Mouse (Mus musculus) retina, postnatal 7 days (tissue): ENCODE measurements at regions not wholly inside any gene's neighbourhood (a gene's known extent, or its start where the extent isn't known, plus 50 kb on each side); places are given as distances from the start of the nearest gene placed in this dataset.

Experiments used
- DNase-seq: peaks from one replicate; pipeline ENCODE4 v3.0.0-alpha.2; 2012; ENCODE audit warnings: low read depth, low spot score

- DNase-seq, result no peak
Measured at GRCm38 (mm10) chr4:105911678-105912077, 122.0 kb downstream of the Gm12728 start.

- no peak for DNase-seq
Measured at GRCm38 (mm10) chr4:105912296-105912695, 122.6 kb downstream of the Gm12728 start.

GRCm38 (mm10) chr4:105914996-105915395, 125.3 kb downstream of the Gm12728 start:
- no peak for DNase-seq

- no peak for DNase-seq
Measured at GRCm38 (mm10) chr4:105916229-105916628, 126.6 kb downstream of the Gm12728 start.

- no peak for DNase-seq
Measured at GRCm38 (mm10) chr4:105924781-105925382, 135.2 kb downstream of the Gm12728 start.

DNA sequence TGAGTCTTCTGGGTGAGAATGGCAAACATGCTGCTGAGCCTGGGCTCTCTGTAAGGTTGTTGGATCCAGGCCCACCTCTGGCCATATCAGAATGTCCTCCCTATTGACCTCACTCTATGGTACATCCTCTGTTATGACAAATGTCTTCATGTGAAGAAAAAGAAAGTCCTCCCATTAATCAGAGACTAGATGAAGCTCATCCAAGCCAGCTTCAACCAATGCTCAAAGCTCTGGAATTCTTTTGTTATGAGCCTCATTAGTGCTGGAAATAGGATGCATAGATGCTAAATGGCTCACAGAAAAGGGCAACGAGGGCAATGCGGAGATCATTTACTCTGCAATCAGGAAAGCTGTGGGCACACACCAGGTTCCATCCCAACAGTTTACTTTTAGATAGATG, 135.8 kb downstream of the Gm12728 start:
- no peak for DNase-seq

- no peak for DNase-seq
Measured at GRCm38 (mm10) chr4:105929658-105930057, 140.0 kb downstream of the Gm12728 start.

GRCm38 (mm10) chr4:105934971-105935370, 145.3 kb downstream of the Gm12728 start:
- no peak for DNase-seq

- DNase-seq, result no peak
Measured at GRCm38 (mm10) chr4:105936755-105937514, 147.3 kb downstream of the Gm12728 start.

DNA sequence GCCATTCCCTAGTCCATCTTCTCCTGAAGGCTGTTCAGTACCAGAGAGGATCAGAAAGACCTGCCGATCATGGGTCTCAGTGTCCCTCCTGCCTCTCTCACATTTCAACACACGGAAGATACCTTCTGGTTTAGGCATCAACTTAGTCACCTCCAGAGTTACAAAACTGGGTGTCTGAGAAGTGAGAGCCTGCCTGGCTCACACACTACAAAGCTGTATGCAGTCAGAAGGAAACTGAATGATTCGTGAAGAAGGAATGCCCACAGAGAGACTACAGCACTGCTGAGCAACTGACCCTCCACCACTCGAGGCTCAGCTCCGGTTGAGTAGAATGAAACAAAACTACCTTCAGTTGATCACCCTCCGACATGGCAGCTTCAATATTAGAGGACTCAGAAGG, 147.9 kb downstream of the Gm12728 start:
- no peak for DNase-seq

DNA sequence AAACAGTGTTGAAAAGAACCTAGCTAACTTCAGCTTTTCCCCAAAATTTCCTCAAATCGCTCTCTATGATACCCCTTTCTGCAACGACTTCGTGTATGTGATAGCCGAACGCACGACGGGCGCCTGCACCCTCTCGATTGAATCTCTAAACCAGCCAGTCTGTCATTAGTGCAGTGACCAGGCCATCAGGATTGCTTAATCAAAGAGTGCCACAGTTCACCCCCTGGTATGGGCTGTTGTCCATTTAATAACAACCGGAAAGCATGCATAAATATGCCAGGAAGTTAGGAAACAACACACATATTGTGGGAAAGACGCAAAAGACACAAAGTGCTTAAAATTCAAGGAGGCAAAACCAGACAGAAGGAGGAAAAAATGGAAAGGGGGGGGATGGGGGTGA, 149.2 kb downstream of the Gm12728 start:
- DNase-seq, result no peak

DNA sequence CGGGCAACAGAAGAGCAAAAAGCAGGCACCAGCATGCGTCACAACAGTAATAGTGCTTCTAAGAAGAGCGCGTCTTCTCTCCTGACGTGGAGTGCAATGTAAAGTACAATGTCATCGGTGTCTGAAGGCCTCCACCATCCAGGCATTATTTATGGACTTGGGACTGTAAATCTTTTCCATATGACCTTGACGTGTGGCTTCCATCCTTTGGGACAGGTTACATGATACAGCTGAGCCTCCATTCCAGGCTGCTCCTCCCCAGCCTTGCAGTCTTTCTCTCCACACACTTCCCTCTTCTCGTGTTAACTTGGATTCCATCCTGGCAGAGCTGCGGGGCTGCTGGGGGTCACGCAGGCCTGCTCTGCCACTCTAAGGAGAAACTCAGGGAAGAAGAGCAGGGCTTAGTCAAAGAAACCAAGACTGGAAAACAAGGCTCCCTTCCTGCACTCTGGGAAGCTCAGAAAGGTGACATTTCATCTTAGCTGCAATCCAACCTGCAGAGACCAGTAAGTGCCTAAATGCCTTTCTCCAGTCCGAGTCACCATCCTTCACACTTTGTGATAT, 150.0 kb downstream of the Gm12728 start:
- no peak for DNase-seq

- DNase-seq, result no peak
Measured at GRCm38 (mm10) chr4:105940891-105941290, 151.2 kb downstream of the Gm12728 start.

DNA sequence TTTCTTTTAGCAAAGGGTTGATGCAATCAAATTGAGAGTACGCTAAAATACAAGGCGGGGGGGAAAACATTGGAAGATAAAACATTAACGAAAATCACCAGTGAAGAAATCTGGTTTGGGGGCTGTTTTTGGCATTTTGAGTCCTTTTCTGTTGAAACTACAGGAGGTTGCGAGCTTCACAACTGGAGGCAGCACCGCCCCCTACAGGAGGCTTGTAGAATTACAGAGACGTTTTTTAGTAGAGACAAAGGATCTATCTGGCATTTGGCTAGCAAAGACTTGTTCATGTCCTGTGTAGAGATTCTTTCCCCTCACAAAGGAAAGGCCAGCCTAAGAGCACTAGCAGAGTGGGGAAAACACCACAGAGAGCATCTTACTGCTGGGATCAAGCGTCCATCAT, 152.1 kb downstream of the Gm12728 start:
- DNase-seq, result peak; percentile 36

- no peak for DNase-seq
Measured at GRCm38 (mm10) chr4:105944962-105945361, 155.3 kb downstream of the Gm12728 start.

- no peak for DNase-seq
Measured at GRCm38 (mm10) chr4:105945921-105946320, 156.3 kb downstream of the Gm12728 start.

GRCm38 (mm10) chr4:105948326-105948725, 158.7 kb downstream of the Gm12728 start:
- no peak for DNase-seq

DNA sequence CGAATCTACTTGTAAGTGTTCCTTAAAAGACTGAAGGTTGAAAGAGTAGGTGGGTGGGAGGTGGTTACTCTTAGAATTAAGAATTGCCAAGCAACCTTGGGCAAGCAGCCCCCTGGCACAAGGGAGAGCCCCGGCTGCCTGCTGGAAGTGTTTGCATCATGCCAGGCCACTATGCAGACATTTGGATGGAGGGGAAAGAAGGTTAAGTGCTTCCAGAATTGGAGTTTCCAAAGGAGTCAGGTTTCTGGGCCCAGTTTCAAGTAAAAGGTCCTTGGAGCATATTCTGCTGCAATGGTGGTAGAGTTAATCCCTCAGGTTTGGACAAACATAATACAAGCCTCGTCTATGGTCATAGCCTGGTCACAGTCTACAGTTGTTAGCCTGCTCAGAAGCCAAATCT, 162.7 kb downstream of the Gm12728 start:
- DNase-seq, result no peak

DNA sequence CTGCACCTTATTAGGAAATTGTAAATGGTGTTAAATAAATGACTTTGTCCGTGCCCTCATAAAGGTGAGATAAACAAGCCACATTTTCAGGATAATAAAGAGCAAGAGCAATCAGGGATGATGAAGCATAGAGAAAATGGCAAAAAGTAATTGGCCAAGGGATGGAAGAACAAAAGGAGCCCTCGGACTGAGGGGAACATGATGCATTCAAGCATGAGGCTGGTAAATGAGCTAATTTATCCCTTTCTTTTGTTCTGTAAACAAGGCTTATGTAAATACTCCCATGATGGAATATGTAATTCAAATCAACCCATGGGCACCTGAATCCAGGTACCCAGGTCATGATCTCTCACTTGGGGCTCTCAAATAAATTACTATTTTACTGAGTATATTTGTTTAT, 166.8 kb downstream of the Gm12728 start:
- DNase-seq, result no peak

DNA sequence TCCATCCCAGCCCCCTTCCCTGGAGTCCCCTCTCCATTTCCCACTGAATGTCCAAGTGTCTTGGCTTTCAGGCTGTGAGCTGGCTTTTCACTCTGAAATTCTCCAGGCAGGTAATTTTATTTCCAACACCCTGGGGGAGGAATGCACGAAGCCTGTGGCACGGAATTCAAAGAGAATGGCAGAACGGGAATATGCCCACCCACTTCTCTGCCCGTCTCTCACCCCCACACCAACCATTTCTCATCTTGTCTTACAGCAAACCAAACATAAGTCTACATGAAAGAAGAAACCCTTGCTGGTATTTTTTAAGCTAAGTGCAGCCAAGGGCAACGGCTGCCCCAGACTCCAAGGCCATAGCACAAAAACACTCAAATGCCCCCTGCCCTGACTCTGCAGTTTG, 168.7 kb downstream of the Gm12728 start:
- DNase-seq, result no peak

- DNase-seq, result no peak
Measured at GRCm38 (mm10) chr4:105961686-105962360, 172.2 kb downstream of the Gm12728 start.

- no peak for DNase-seq
Measured at GRCm38 (mm10) chr4:105962542-105962941, 172.9 kb downstream of the Gm12728 start.
